Mouse (Mus musculus) myocyte (in vitro differentiated cells): ENCODE measurements around the gene Oit1. TPM values are rescaled to one million over a fixed set of nuclear protein-coding genes. Genes with fewer than 3 reads are reported as not detected.

Experiments
- H3K27me3 ChIP-seq: one replicate; pipeline ENCODE4 v1.6.1; 2011; ENCODE audit not compliant: control insufficient read depth, insufficient read depth, insufficient read length
- H3K36me3 ChIP-seq: one replicate; pipeline ENCODE4 v1.6.1; 2011; ENCODE audit not compliant: control insufficient read depth, insufficient read depth
- H3K4me2 ChIP-seq: one replicate; pipeline ENCODE4 v1.6.1; 2011; ENCODE audit warnings: low read depth, control low read depth
- H3K4me3 ChIP-seq: one replicate; pipeline ENCODE4 v1.5.1; 2011; ENCODE audit warnings: mild to moderate bottlenecking, control low read depth, moderate library complexity
- H3K79me2 ChIP-seq: one replicate; pipeline ENCODE4 v1.6.1; 2011; ENCODE audit not compliant: control insufficient read depth, insufficient read depth
- H3ac ChIP-seq: one replicate; pipeline ENCODE4 v1.6.1; 2011; ENCODE audit not compliant: control insufficient read depth, insufficient read length
- CEBPB ChIP-seq: IDR thresholded peaks from 2 replicates; pipeline ENCODE4 v1.6.1; 2011; ENCODE audit warnings: mild to moderate bottlenecking, moderate library complexity; ENCODE audit not compliant: poor library complexity, insufficient read depth, severe bottlenecking
- E2F4 ChIP-seq: IDR thresholded peaks from one replicate; pipeline ENCODE4 v1.6.1; 2011; ENCODE audit warnings: mild to moderate bottlenecking, control low read depth, moderate library complexity; ENCODE audit not compliant: insufficient read depth
- MAX ChIP-seq: IDR thresholded peaks from one replicate; pipeline ENCODE4 v1.6.1; 2011; ENCODE audit warnings: low read depth, mild to moderate bottlenecking, control low read depth
- MYOD1 ChIP-seq, 3 experiments: IDR thresholded peaks; one replicate each; pipeline ENCODE4 v1.6.1; 2011; ENCODE audit warnings: control low read depth in 2 of 3, low read depth in 2 of 3, mild to moderate bottlenecking in 2 of 3, moderate library complexity in 1 of 3; ENCODE audit not compliant: insufficient read length in 2 of 3, control insufficient read depth in 1 of 3
- MYOG ChIP-seq, 3 experiments: IDR thresholded peaks; one replicate each; pipeline ENCODE4 v1.6.1; 2011; ENCODE audit warnings: control low read depth in 2 of 3, low read depth in 2 of 3, mild to moderate bottlenecking in 2 of 3; ENCODE audit not compliant: insufficient read length in 2 of 3, control insufficient read depth in 1 of 3, insufficient read depth in 1 of 3
- POLR2A ChIP-seq: IDR thresholded peaks from one replicate; pipeline ENCODE4 v1.6.1; 2011; ENCODE audit warnings: low read depth, mild to moderate bottlenecking, control low read depth, moderate library complexity; ENCODE audit not compliant: insufficient read length
- POLR2AphosphoS2 ChIP-seq: IDR thresholded peaks from one replicate; pipeline ENCODE4 v1.6.1; 2011; ENCODE audit warnings: low read depth, control low read depth; ENCODE audit not compliant: insufficient read length
- REST ChIP-seq: IDR thresholded peaks from one replicate; pipeline ENCODE4 v1.6.1; 2011; ENCODE audit warnings: mild to moderate bottlenecking, control low read depth, moderate library complexity; ENCODE audit not compliant: insufficient read depth, insufficient read length
- SRF ChIP-seq: IDR thresholded peaks from one replicate; pipeline ENCODE4 v1.6.1; 2011; ENCODE audit warnings: low read depth; ENCODE audit not compliant: control insufficient read depth, insufficient read length
- TCF12 ChIP-seq: IDR thresholded peaks from one replicate; pipeline ENCODE4 v1.6.1; 2011; ENCODE audit warnings: mild to moderate bottlenecking, control low read depth; ENCODE audit not compliant: poor library complexity, insufficient read depth, severe bottlenecking
- TCF3 ChIP-seq: IDR thresholded peaks from one replicate; pipeline ENCODE4 v1.6.1; 2011; ENCODE audit warnings: low read depth, control low read depth; ENCODE audit not compliant: insufficient read length
- USF1 ChIP-seq: IDR thresholded peaks from one replicate; pipeline ENCODE4 v1.6.1; 2011; ENCODE audit warnings: low read depth, mild to moderate bottlenecking, control low read depth, moderate library complexity
- polyA plus RNA-seq: library from polyadenylated mRNA; unstranded; fragments of >200 nt; fragmentation: generic; extraction: Trizol; gene quantifications from one replicate; pipeline ENCODE4 v1.2.1, GENCODE M21; 2012; ENCODE audit warnings: missing spikeins

The Oit1 gene
- polyA plus RNA-seq, 1 experiment = not detected

DNA sequence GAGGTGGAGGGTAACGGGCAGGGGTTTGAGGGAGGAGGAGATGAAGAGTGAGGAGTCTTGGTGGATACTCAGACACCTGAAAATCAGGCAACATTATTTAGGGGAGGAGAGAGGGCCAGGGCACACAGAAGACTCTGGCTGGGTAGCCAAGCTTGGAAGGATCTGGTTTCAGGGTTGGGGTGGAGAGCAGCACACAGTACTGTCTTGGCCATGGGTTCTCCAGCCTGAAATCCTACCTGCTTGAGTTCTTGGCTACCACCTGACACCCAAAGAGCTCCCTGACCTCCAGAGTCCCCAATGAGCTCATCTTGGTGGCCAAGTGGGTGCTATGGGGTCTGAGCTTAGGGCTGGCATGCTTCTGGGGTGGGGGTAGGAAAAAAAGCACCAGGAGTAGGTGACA lies 9.7 kb downstream of the Oit1 start:
- H3K4me2 ChIP-seq = no peak overlapping the region
- no peaks in the 10 kb centered on the region for H3K27me3 ChIP-seq
- no peak for TF ChIP-seq MYOD1 (IDR thresholded peaks at IDR 0.05; ENCODE audit: control insufficient read depth in 1 of 3, insufficient read length in 2 of 3, low read depth in 2 of 3)
- no peak for TF ChIP-seq REST
- TF ChIP-seq MAX = no peak
- TF ChIP-seq TCF3 = no peak
- no peak for TF ChIP-seq MYOG (IDR thresholded peaks at IDR 0.05; ENCODE audit: control insufficient read depth in 1 of 3, insufficient read depth in 1 of 3, insufficient read length in 2 of 3, low read depth in 2 of 3)
- no peak for TF ChIP-seq CEBPB
- TF ChIP-seq POLR2AphosphoS2 = no peak
- TF ChIP-seq SRF = no peak
- no peak for TF ChIP-seq USF1
- no peak for TF ChIP-seq POLR2A
- TF ChIP-seq E2F4 = no peak
- no peak for TF ChIP-seq TCF12
- H3ac ChIP-seq = no peak overlapping the region
- no peak overlapping the region for H3K4me3 ChIP-seq
- H3K79me2 ChIP-seq = no peaks in the 10 kb centered on the region
- no peaks in the 10 kb centered on the region for H3K36me3 ChIP-seq

- no peak overlapping the region for H3K4me2 ChIP-seq
- H3ac ChIP-seq = no peak overlapping the region
- H3K27me3 ChIP-seq = no peaks in the 10 kb centered on the region
- no peaks in the 10 kb centered on the region for H3K36me3 ChIP-seq
- H3K79me2 ChIP-seq = no peaks in the 10 kb centered on the region
- TF ChIP-seq POLR2A (no peak), MYOG (IDR thresholded peaks at IDR 0.05; ENCODE audit: control insufficient read depth in 1 of 3, insufficient read depth in 1 of 3, insufficient read length in 2 of 3, low read depth in 2 of 3) (no peak), SRF (no peak), REST (no peak), MYOD1 (IDR thresholded peaks at IDR 0.05; ENCODE audit: control insufficient read depth in 1 of 3, insufficient read length in 2 of 3, low read depth in 2 of 3) (no peak), MAX (no peak), TCF3 (no peak), TCF12 (no peak), CEBPB (no peak), E2F4 (no peak)
- no peak overlapping the region for H3K4me3 ChIP-seq
Observed at GRCm38 (mm10) chr14:8367727-8368520, 10.6 kb downstream of the Oit1 start.

DNA sequence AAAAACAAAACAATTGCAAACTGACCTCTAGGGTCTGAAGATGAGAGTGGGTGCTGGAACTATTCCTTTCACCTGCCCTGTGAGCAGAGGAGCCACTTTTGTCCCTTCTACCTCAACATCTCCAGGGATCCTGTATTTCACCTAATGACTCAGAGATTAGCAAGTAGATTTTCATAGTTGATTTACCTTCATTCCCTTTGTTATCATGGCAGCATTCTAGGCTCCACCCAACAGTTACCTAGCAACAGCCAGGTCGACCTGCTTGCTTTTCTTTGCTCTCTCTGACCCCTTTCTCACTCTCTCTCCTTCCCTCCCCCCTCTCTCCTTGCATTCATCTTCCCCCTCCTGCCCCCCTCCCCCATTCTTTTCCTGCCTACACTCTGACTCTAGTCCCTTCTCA lies 11.4 kb downstream of the Oit1 start:
- no peak overlapping the region for H3ac ChIP-seq
- no peaks in the 10 kb centered on the region for H3K36me3 ChIP-seq
- no peaks in the 10 kb centered on the region for H3K79me2 ChIP-seq
- H3K27me3 ChIP-seq = no peaks in the 10 kb centered on the region
- H3K4me3 ChIP-seq = no peak overlapping the region
- TF ChIP-seq MAX = no peak
- no peak for TF ChIP-seq REST
- TF ChIP-seq MYOG (IDR thresholded peaks at IDR 0.05; ENCODE audit: control insufficient read depth in 1 of 3, insufficient read depth in 1 of 3, insufficient read length in 2 of 3, low read depth in 2 of 3) = no peak
- TF ChIP-seq POLR2A = no peak
- TF ChIP-seq USF1 = no peak
- no peak for TF ChIP-seq MYOD1 (IDR thresholded peaks at IDR 0.05; ENCODE audit: control insufficient read depth in 1 of 3, insufficient read length in 2 of 3, low read depth in 2 of 3)
- no peak for TF ChIP-seq POLR2AphosphoS2
- TF ChIP-seq TCF3 = no peak
- TF ChIP-seq TCF12 = no peak
- no peak for TF ChIP-seq CEBPB
- TF ChIP-seq SRF = no peak
- no peak overlapping the region for H3K4me2 ChIP-seq

DNA sequence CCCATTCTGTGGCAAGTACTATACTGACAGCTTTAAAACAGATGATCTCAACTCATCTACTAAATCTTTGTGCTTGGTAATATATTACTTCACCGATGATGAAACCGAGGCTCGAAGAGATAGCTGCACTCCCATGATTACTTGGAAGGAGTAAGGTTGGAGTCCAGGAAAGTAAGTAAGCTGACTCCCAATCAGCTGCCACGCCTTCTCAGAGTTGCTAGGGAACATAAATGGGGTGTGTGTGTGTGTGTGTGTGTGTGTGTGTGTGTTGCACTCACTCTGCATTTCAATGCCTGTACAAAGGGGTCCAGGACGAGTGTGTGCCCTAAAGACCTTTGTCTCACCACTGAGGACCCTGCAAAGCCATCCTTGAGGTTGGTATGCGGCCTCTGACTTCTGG lies 12.7 kb downstream of the Oit1 start:
- H3ac ChIP-seq = no peak overlapping the region
- TF ChIP-seq SRF (no peak), MYOD1 (IDR thresholded peaks at IDR 0.05; ENCODE audit: control insufficient read depth in 1 of 3, insufficient read length in 2 of 3, low read depth in 2 of 3) (no peak), TCF3 (no peak), POLR2AphosphoS2 (no peak), MYOG (IDR thresholded peaks at IDR 0.05; ENCODE audit: control insufficient read depth in 1 of 3, insufficient read depth in 1 of 3, insufficient read length in 2 of 3, low read depth in 2 of 3) (no peak), E2F4 (no peak), USF1 (no peak)
- no peaks in the 10 kb centered on the region for H3K79me2 ChIP-seq
- no peaks in the 10 kb centered on the region for H3K27me3 ChIP-seq
- no peak overlapping the region for H3K4me3 ChIP-seq
- H3K4me2 ChIP-seq = no peak overlapping the region
- H3K36me3 ChIP-seq = no peaks in the 10 kb centered on the region

- Histone ChIP-seq H3ac (no peak overlapping the region), H3K4me2 (no peak overlapping the region), H3K36me3 (no peaks in the 10 kb centered on the region), H3K79me2 (no peaks in the 10 kb centered on the region), H3K27me3 (no peaks in the 10 kb centered on the region), H3K4me3 (no peak overlapping the region)
- TF ChIP-seq REST (no peak), SRF (no peak), MYOD1 (IDR thresholded peaks at IDR 0.05; ENCODE audit: control insufficient read depth in 1 of 3, insufficient read length in 2 of 3, low read depth in 2 of 3) (peak in 1 of 3 experiments; percentile 7), TCF12 (no peak), MYOG (IDR thresholded peaks at IDR 0.05; ENCODE audit: control insufficient read depth in 1 of 3, insufficient read depth in 1 of 3, insufficient read length in 2 of 3, low read depth in 2 of 3) (no peak), TCF3 (no peak)
Observed at GRCm38 (mm10) chr14:8356836-8357235, 21.7 kb downstream of the Oit1 start.
